Comparison of ENCODE assay signal across 8 mouse cellular contexts in the genomic region with DNA sequence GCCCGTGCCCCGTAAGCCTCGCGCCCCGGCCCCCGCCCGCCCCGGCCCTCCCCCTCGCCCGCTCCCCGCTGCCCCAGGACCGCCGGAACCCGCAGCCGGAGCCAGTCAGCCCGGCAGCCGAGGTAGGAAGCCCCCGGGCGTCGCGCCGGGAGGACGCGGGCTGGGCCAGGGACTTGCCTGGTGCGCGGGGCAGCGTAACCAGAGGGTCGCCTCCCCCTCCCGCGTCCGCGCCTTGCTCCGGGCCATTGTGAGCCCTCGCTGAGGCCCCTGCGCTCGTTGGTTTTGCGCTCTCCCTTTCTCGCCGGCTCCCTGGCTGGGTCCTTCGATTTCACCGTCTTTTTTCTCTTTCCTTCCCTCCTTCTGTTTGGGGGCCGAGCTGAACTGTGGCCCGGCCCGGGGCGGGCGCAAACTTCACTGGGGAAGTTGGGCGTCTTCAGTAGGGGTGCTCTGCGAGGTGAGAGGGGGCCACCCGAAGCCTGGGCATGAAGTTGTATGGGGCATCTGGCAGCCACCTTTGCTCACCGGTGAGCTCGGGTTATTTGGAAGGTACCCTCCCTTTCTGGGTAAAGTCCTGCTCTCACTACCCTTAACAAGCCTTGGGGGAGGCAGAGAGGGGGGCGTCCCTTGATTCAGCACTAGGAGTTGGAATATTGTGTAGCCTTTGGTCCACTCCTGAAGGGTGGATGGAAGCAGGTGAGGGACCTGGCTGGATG. TPM values are rescaled to one million over a fixed set of nuclear protein-coding genes. Genes with fewer than 3 reads are reported as not detected.
DNase-seq lines count a peak whose midpoint lies in the region; ATAC-seq and TF ChIP-seq lines count a peak whose summit lies in the region.

No protein-coding gene starts in this region.

- peak overlapping the region; percentile 98 for H3K9ac ChIP-seq in hindbrain, embryonic 14.5 days

- peak overlapping the region; percentile 95 for H3K27ac ChIP-seq in kidney, adult 2 months (ENCODE audit: insufficient read depth, low read depth, low read length)
- H3K27ac ChIP-seq in hindbrain, embryonic 14.5 days, result peak overlapping the region; percentile 94

- no peaks in the 10 kb centered on the region for H3K27me3 ChIP-seq in kidney, adult 2 months (replicated peaks; ENCODE audit: control insufficient read depth, insufficient read depth, low read length)
- no peaks in the 10 kb centered on the region for H3K27me3 ChIP-seq in E14TG2a.4 (ENCODE audit: insufficient read depth, low read length)
- no peaks in the 10 kb centered on the region for H3K27me3 ChIP-seq in hindbrain, embryonic 14.5 days (ENCODE audit: control insufficient read depth, insufficient read depth, low read length)

- H3K36me3 ChIP-seq in kidney, adult 2 months (ENCODE audit: control insufficient read depth, insufficient read depth, low read length), result no peaks in the 10 kb centered on the region
- peaks cover 19% of the 10 kb centered on the region for H3K36me3 ChIP-seq in E14TG2a.4 (ENCODE audit: insufficient read depth, low read length)
- H3K36me3 ChIP-seq in hindbrain, embryonic 14.5 days (replicated peaks; ENCODE audit: control insufficient read depth, insufficient read depth), result peaks cover 6% of the 10 kb centered on the region; the same call in 1 of the 2 replicates

- H3K4me2 ChIP-seq in hindbrain, embryonic 14.5 days (replicated peaks), result peak overlapping the region; percentile 91

- no peak for TF ChIP-seq CTCF in kidney, adult 2 months (conservative IDR thresholded peaks at IDR 0.05; ENCODE audit: insufficient read depth, insufficient read length, low read depth, low read length)
- TF ChIP-seq CTCF in E14TG2a.4 (conservative IDR thresholded peaks at IDR 0.05; ENCODE audit: low read length), result no peak

- peaks cover 42% of the 10 kb centered on the region for H3K4me1 ChIP-seq in kidney, adult 2 months (ENCODE audit: control insufficient read depth, insufficient read depth, low read length)
- peaks cover 86% of the 10 kb centered on the region for H3K4me1 ChIP-seq in E14TG2a.4 (replicated peaks; ENCODE audit: low read depth, low read length)
- peaks cover 51% of the 10 kb centered on the region for H3K4me1 ChIP-seq in hindbrain, embryonic 14.5 days (replicated peaks; ENCODE audit: control insufficient read depth, insufficient read depth, low read length)

- ATAC-seq in hindbrain, embryonic 14.5 days (ENCODE audit: low FRiP score), result peak; percentile 42
- 0 out of 2 replicates have a peak, but pooled peaks have one; percentile 6 for ATAC-seq in megakaryocyte-erythroid progenitor cell, adult 5-6 weeks (replicated peaks; ENCODE audit: low FRiP score, low TSS enrichment, poor library complexity, severe bottlenecking)

- under 1% methylated on average over 51 of the region's 52 CpGs for WGBS in kidney, adult 2 months
- WGBS in hindbrain, embryonic 14.5 days, result 0% methylated on average over 27 of the region's 52 CpGs

- H3K4me3 ChIP-seq in kidney, adult 2 months (ENCODE audit: insufficient read depth, low read depth, low read length), result peak overlapping the region; percentile 81
- H3K4me3 ChIP-seq in E14TG2a.4 (replicated peaks; ENCODE audit: low read length), result peak overlapping the region; percentile 90
- H3K4me3 ChIP-seq in hindbrain, embryonic 14.5 days (replicated peaks; ENCODE audit: low read length), result peak overlapping the region; percentile 87

- no peaks in the 10 kb centered on the region for H3K9me3 ChIP-seq in E14TG2a.4 (ENCODE audit: low read length)
- H3K9me3 ChIP-seq in hindbrain, embryonic 14.5 days (ENCODE audit: control insufficient read depth, low read length), result no peaks in the 10 kb centered on the region

- TF ChIP-seq POLR2A in kidney, adult 2 months (IDR thresholded peaks at IDR 0.05; ENCODE audit: low read depth, low read length), result no peak

- no peak for DNase-seq in kidney, adult 2 months
- DNase-seq in kidney, adult 18-20 months, result no peak
- peak; percentile 77 for DNase-seq in embryo, embryonic 11 days
- DNase-seq in hindbrain, embryonic 14.5 days (ENCODE audit: low spot score), result no peak
- DNase-seq in ovary, postnatal 14 days (ENCODE audit: low spot score), result no peak
- no peak for DNase-seq in spleen, postnatal 4 days (ENCODE audit: low spot score in 2 of 2)

RNA-seq across cellular contexts. Expression of a gene that starts 0.5 kb away (rescaled TPM):
- 210 and 226 TPM in 2 replicates for polyA plus RNA-seq in kidney, adult 2 months (2012; rRNA removed)
- polyA plus RNA-seq in hindbrain, embryonic 14.5 days (2014; fragmentation: Nextera tagmentation; extraction: Ambion mirVana), result 18.1 and 19.0 TPM in 2 replicates
- 2.0 TPM in 1 of 2 replicates, not detected in the other for total RNA-seq in megakaryocyte-erythroid progenitor cell, adult 5-6 weeks (2014; fragmentation: Nextera tagmentation)
- total RNA-seq in megakaryocyte-erythroid progenitor cell, adult 5-6 weeks (2017), result 0.33 TPM in 1 of 2 replicates, not detected in the other

RNA-seq across cellular contexts. Expression of a gene that starts 29.8 kb away (rescaled TPM):
- polyA plus RNA-seq in kidney, adult 2 months (2012; rRNA removed), result 27.3 and 41.8 TPM in 2 replicates
- polyA plus RNA-seq in hindbrain, embryonic 14.5 days (2014; fragmentation: Nextera tagmentation; extraction: Ambion mirVana), result 174 and 193 TPM in 2 replicates
- total RNA-seq in megakaryocyte-erythroid progenitor cell, adult 5-6 weeks (2014; fragmentation: Nextera tagmentation), result 76.0 and 100 TPM in 2 replicates
- 18.2 and 24.0 TPM in 2 replicates for total RNA-seq in megakaryocyte-erythroid progenitor cell, adult 5-6 weeks (2017)

RNA-seq across cellular contexts. Expression of a gene that starts 35.3 kb away (rescaled TPM):
- polyA plus RNA-seq in kidney, adult 2 months (2012; rRNA removed), result 4.5 and 5.1 TPM in 2 replicates
- polyA plus RNA-seq in hindbrain, embryonic 14.5 days (2014; fragmentation: Nextera tagmentation; extraction: Ambion mirVana), result 8.2 and 8.8 TPM in 2 replicates
- total RNA-seq in megakaryocyte-erythroid progenitor cell, adult 5-6 weeks (2014; fragmentation: Nextera tagmentation), result 31.4 and 38.4 TPM in 2 replicates
- total RNA-seq in megakaryocyte-erythroid progenitor cell, adult 5-6 weeks (2017), result 47.3 and 69.9 TPM in 2 replicates

RNA-seq across cellular contexts. Expression of a gene that starts 44.8 kb away (rescaled TPM):
- 34.6 and 42.3 TPM in 2 replicates for polyA plus RNA-seq in kidney, adult 2 months (2012; rRNA removed)
- 6.4 and 6.6 TPM in 2 replicates for polyA plus RNA-seq in hindbrain, embryonic 14.5 days (2014; fragmentation: Nextera tagmentation; extraction: Ambion mirVana)
- not detected in 2 replicates for total RNA-seq in megakaryocyte-erythroid progenitor cell, adult 5-6 weeks (2014; fragmentation: Nextera tagmentation)
- 0.38 and 0.65 TPM in 2 replicates for total RNA-seq in megakaryocyte-erythroid progenitor cell, adult 5-6 weeks (2017)

RNA-seq across cellular contexts. Expression of a gene that starts 44.8 kb away (rescaled TPM):
- 57.8 and 72.9 TPM in 2 replicates for polyA plus RNA-seq in kidney, adult 2 months (2012; rRNA removed)
- polyA plus RNA-seq in hindbrain, embryonic 14.5 days (2014; fragmentation: Nextera tagmentation; extraction: Ambion mirVana), result 54.6 and 64.8 TPM in 2 replicates
- 56.5 and 81.2 TPM in 2 replicates for total RNA-seq in megakaryocyte-erythroid progenitor cell, adult 5-6 weeks (2014; fragmentation: Nextera tagmentation)
- total RNA-seq in megakaryocyte-erythroid progenitor cell, adult 5-6 weeks (2017), result 71.0 and 106 TPM in 2 replicates

Comparison
In these comparisons a context has a peak if more than half of its experiments do, and no peak if none do; other contexts are left out.
1. RNA of a gene that starts 0.5 kb away (polyA plus RNA-seq): 210 to 226 TPM in kidney, adult 2 months; 18.1 to 19.0 TPM in hindbrain, embryonic 14.5 days; every median in the first group is over 10 times any median in the second.
2. Peak in every context shown above with its lines, with median percentiles within 50 percentile points of each other: H3K4me3 ChIP-seq.